Mouse (Mus musculus): ENCODE data around the gene Ubac2.

Gene Ubac2

DNA sequence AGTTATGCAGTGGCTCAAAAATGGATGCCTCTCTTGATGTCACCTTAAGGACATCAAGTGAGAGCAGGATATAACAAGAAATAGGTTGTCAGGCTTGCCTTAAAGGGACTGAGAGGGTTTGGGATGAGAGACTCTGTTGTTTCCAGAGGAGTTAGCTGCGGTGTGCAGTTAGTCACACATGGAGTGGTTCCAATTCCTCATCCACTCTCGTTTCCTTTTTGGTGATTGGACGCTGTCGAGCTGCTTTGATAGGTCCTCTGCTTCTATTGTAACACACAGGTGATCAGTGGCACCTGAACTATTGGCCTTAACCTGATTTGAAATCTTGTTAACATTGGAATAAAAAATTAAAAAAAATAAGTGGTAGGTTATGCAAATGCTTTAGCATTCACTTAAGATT, 44.3 kb downstream of the Ubac2 start:
- no peak for DNase-seq (ENCODE audit: low read depth in 1 of 2, low spot score in 2 of 2)

GRCm38 (mm10) chr14:121924876-121925275, 46.5 kb downstream of the Ubac2 start:
- no peak for DNase-seq (ENCODE audit: low read depth in 1 of 2, low spot score in 2 of 2)

DNA sequence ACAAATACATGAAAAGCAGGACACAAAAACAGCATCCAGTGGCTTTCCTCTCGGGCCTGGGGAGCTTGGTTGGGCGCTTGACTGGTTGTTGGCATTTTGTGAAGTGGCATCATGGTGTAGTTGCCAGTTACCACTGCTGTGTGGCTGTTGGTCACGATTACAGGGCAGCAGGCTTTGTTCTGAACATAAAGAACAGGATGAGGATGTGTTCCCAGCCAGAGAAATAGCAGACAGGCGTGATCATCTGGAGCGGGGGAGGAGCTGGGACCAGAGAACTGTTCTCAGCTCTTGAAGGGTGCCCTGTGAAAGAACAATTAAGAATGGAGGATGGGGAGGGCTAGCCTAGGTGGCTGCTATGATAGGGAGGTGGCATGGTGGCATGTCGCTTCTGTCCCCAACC, 48.5 kb downstream of the Ubac2 start:
- no peak for DNase-seq (ENCODE audit: low read depth in 1 of 2, low spot score in 2 of 2)

- no peak for DNase-seq (ENCODE audit: low read depth in 1 of 2, low spot score in 2 of 2)
Measured at GRCm38 (mm10) chr14:121927451-121927850, 49.0 kb downstream of the Ubac2 start.

- peak in 1 of 2 experiments; percentile 29 for DNase-seq (ENCODE audit: low read depth in 1 of 2, low spot score in 2 of 2)
Measured at GRCm38 (mm10) chr14:121928375-121929137, 50.1 kb downstream of the Ubac2 start.

GRCm38 (mm10) chr14:121929243-121929951, 51.0 kb downstream of the Ubac2 start:
- DNase-seq (ENCODE audit: low read depth in 1 of 2, low spot score in 2 of 2) = no peak

DNA sequence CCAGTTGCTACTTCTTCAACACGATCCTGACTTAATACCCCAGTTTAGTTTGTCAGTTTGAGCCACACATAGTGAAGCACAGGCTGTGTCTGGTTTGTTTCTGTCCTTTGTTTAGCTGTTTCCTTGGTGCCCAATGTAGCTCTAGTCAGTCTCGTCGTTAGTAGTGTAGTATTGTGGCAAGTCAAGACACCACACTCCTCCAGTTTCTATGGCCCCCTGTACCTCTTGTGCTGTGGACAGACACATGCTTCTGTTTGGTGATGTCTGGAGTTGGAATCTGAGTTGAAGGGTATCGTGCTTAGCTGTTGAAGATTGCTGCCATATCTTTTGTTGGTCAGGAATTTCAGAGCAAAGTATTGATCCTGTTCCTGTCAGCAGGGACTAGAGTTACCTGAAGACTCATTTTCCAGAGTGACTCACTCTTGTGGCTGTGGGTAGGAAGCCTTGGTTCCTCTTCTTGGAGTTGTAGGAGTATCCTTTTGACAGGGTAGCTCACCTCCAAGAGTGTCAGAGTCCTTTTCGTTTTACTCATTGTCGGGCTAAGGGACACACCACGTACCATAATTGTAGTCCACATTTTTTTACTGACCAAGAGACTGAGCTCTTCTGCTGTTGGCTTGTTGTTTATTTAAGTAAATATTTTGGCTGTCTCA, 52.4 kb downstream of the Ubac2 start:
- no peak for DNase-seq (ENCODE audit: low read depth in 1 of 2, low spot score in 2 of 2)

DNA sequence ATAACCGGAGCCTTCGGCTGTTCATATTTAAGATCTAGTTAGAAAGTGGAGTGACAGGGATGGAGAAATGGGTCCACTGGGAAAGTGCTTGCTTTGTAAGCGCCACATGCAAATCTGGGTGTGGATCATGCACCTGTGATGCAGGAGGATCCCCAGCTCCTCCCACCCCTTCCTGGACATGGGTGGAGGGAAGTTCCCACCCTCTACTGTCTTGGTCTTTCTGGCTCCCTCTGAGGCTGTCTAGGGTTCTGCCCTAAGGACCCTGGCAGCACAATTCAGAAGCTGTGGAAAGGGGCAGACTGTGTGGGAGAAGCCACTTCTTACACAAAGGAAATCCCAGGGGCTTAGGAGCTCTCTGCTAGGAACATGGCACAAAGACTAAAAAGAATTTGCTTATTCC, 53.2 kb downstream of the Ubac2 start:
- no peak for DNase-seq (ENCODE audit: low read depth in 1 of 2, low spot score in 2 of 2)

- no peak for DNase-seq (ENCODE audit: low read depth in 1 of 2, low spot score in 2 of 2)
Measured at GRCm38 (mm10) chr14:121932180-121932579, 53.8 kb downstream of the Ubac2 start.

DNA sequence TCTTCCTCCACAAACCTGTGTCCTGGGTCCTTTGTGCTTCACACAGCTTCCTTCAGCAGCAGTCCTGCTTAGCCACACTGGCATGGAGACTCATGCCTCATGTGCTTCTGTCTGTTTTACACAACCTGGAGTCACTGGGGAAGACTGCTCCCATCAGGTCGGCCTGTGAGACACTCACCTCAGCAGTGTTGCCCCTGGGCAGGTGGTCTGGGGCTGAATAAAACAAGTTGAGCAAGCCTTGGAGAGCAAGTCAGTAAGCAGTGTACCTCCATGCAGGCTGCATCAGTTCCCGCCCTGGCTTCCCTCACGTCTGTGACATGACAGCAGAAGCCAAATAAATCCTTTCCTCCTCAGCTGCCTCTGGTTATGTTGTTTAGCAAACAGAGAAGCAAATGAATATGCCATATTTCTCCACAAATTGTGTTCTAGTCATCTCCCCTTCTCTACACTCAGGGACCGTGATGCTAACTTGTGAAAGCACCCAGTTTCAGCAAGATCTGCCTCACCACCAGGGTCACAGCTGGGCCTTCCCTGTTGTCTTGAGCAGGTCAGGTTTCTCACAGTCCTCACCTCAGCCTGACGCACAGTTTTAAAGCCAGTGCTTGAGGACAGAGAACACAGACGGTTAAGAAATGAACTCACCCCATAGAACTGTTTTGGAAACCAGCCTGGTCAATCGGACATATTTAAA, 55.6 kb downstream of the Ubac2 start:
- no peak for DNase-seq (ENCODE audit: low read depth in 1 of 2, low spot score in 2 of 2)

DNA sequence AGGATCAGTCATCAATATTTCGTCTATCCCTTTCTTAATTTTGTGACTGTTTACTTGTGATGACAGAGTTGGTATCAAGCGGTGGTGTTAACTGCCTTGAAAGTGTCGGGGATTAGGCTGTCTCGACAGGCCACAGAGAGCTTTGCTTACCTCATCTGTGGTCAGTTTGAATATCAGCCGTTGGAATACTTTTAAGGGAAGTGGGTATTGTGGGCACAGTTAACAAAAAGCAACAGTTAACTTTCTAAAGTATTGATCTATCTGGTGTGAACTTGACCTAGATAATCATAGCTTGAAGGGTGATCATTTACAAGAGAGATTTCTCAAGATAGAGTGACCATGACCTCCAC, 56.2 kb downstream of the Ubac2 start:
- no peak for DNase-seq (ENCODE audit: low read depth in 1 of 2, low spot score in 2 of 2)

- DNase-seq (ENCODE audit: low read depth in 1 of 2, low spot score in 2 of 2) = no peak
Measured at GRCm38 (mm10) chr14:121936356-121936755, 57.9 kb downstream of the Ubac2 start.

GRCm38 (mm10) chr14:121936856-121937255, 58.4 kb downstream of the Ubac2 start:
- DNase-seq (ENCODE audit: low read depth in 1 of 2, low spot score in 2 of 2) = no peak

- no peak for DNase-seq (ENCODE audit: low read depth in 1 of 2, low spot score in 2 of 2)
Measured at GRCm38 (mm10) chr14:121937601-121938255, 59.3 kb downstream of the Ubac2 start.

DNA sequence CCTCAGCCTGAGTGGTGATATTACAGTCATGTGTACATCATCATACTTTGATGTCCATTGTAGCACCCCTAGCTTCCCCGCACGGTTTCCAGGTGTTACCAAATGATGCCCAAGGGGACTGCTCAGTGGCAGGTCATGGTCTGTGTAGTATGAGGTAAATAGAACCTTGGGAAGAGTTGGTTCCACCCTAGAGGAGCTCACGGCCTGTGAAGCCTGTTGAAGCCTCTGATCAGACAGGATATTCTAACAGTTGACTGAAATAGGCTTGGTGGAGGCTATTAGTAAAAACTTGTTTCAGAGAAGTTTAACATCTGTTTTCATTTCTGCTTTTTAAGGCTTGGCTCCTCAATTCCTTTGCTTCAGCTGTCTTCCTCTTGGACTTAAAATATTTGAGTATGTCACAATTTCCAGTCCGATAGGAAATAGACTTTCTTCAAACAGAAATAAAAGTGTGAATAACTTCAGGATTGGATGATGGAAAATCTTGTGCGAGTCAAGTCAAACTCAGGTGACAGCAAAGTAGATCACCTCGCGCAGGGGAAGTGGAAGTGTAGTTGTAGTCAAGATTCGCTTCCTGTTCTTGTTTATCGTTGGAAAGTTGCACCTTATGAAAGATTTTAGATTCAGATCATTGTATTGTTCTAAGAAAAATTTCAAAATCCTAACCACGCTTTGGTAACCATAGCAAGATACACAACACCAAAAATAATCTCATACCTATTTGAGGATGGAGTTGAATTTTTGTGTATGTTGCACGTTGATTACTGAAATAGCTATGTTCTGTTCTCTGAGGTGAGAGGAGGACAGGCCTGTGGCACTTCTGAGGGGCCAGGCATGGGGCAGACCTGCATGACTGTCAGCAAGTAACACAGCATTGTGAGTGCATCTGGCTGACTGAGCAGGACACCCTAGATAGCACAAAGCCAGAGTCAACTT, 60.1 kb downstream of the Ubac2 start:
- peak in 1 of 2 experiments; percentile 28 for DNase-seq (ENCODE audit: low read depth in 1 of 2, low spot score in 2 of 2)

DNA sequence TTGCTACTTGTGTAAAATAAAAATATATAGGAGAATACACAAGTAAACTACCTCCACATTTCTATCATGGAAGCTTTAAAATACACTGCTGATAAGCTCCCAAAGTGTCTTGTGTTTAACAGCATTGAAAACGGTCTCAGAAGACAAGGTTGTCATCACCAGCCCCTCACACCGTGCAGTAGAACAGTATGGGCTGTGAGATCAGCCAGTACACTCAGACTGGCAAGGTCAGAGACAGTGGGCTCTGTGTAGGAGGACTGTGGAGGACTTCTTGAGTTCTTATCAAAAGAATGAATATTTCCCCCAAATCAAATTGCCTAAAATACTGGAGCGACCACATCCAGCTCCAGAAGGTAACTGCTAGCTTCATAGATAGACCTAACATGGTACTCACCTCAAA, 61.2 kb downstream of the Ubac2 start:
- DNase-seq (ENCODE audit: low read depth in 1 of 2, low spot score in 2 of 2) = no peak

DNA sequence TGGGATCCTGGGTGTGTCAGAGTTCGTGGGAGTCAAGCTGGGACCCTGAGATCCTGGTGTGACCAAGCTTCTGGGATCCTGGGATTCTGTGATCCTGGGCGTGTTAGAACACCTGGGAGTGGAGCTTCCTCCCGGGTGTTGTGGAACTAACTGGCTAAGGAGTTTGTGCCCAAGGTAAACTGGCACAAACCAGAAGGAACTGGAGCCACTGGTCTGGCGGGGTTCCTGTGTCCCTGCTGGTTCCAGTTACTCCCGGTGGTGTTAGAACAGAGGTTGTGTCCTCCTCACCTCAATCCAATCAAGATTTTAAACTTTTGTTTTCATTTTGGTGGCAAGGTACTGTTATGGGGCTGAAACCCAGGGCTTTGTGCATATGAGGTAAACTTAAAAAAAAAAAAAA, 67.7 kb downstream of the Ubac2 start:
- no peak for DNase-seq (ENCODE audit: low read depth in 1 of 2, low spot score in 2 of 2)

DNA sequence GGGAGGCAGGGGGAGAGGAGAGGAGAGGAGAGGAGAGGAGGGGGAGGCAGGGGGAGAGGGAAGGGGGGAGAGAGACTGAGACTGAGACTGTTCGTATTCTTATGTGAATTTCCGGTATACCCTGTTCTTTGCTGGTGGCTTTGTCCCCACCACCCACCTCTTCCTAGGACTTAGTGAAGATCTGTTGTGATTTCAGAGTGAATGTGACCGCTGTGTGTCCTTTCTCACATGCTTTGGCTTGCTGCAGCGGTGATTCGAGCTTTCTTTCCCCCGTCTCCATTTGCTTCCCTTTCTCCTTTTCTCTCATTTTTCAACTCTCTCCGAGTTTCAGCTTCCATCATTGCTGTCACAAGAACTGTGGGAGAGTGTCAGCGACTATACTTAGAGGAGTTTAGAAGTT, 68.3 kb downstream of the Ubac2 start:
- DNase-seq (ENCODE audit: low read depth in 1 of 2, low spot score in 2 of 2) = no peak

DNA sequence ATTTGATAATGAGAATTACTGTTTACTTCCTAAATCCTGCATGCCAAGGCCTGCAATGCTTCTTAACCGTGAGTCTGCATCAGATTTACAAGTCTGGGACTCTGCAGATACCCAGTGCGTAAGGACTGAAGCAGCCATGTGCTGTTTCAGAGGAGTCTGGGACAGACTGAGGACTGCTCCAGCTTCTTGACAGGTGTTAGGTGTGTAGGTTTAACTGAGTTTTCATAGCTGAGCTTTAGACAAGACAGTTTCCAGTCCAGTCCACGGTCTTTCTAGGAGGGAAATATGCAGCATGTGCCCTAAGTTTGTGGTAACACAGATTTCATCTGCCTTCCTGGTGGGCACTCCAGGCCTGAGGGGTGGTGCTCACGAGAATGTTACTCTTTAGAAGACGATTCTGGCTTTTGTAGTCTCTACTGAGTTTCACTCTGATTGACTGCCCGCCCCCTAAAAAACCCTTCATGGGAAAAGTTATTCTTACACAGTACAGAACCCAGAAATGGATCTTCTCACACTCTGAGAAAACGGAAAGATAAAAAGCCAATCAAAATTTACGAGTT, 68.9 kb downstream of the Ubac2 start:
- no peak for DNase-seq (ENCODE audit: low read depth in 1 of 2, low spot score in 2 of 2)

DNA sequence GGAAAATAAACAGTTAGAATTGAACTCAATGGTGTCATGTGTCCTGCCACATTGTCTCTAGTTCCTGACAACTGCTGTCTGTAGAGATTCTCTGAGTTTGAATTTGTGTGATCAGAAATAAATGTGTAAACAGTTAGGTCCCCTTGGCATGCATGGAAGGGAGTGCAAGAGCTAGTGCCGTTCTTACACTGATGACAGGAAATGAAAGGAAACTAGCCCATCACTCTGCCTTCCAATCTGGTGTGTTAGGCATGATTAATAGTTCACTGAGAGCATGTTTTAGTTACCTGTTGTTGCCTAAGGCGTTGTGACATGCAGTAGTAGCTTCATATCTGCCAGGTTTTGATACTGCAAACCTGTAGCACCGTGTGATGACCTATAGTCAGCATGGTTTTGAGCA, 69.5 kb downstream of the Ubac2 start:
- no peak for DNase-seq (ENCODE audit: low read depth in 1 of 2, low spot score in 2 of 2)

All from monocyte, adult 2 months (primary cell).